Mouse (Mus musculus) gastrocnemius, adult 18-20 months (tissue): Measurements from ENCODE around the gene Pbp2. TPM values are rescaled to one million over a fixed set of nuclear protein-coding genes. Genes with fewer than 3 reads are reported as not detected.
A peak's percentile ranks its signal among the peaks of the same experiment; 100 is the strongest.

Experiments used
- DNase-seq: peaks from one replicate; pipeline ENCODE4 v3.0.0; 2021; ENCODE audit warnings: low spot score
- long read RNA-seq, 2 experiments: library from polyadenylated mRNA; stranded (forward); transcript quantifications; one replicate each; pipeline ENCODE4 v2.0.0; 2021
- total RNA-seq, 2 experiments: library from RNA; stranded (reverse); gene quantifications; 2 replicates each; pipeline ENCODE4 v1.2.3; 2021

Pbp2 gene
- total RNA-seq = not detected
- long read RNA-seq, experiment 1 = 0 reads
- long read RNA-seq, experiment 2 = 0 reads

- DNase-seq = no peak
These were observed at the start of gene Pbp2 for GRCm38 (mm10) chr6:135310305-135310704. TSS of gene Pbp2 (minus strand) at chr6:135310405.

GRCm38 (mm10) chr6:135354953-135355352 lies 44.7 kb upstream of the Pbp2 start:
- DNase-seq = no peak

GRCm38 (mm10) chr6:135352537-135352936 lies 42.3 kb upstream of the Pbp2 start:
- DNase-seq = no peak

GRCm38 (mm10) chr6:135351638-135352302 lies 41.6 kb upstream of the Pbp2 start:
- peak; percentile 35 for DNase-seq

GRCm38 (mm10) chr6:135341076-135341378 lies 30.8 kb upstream of the Pbp2 start:
- DNase-seq = no peak

- peak; percentile 64 for DNase-seq
These were observed 30.3 kb upstream of the Pbp2 start for GRCm38 (mm10) chr6:135340355-135341075.

- peak; percentile 42 for DNase-seq
These were observed 26.2 kb upstream of the Pbp2 start for GRCm38 (mm10) chr6:135336376-135336775.

- peak; percentile 62 for DNase-seq
These were observed 23.9 kb upstream of the Pbp2 start for GRCm38 (mm10) chr6:135333994-135334651.

GRCm38 (mm10) chr6:135332737-135333281 lies 22.6 kb upstream of the Pbp2 start:
- DNase-seq = peak; percentile 27

GRCm38 (mm10) chr6:135331916-135332315 lies 21.7 kb upstream of the Pbp2 start:
- DNase-seq = no peak

GRCm38 (mm10) chr6:135326847-135327246 lies 16.6 kb upstream of the Pbp2 start:
- DNase-seq = no peak

- DNase-seq = no peak
These were observed 14.6 kb upstream of the Pbp2 start for GRCm38 (mm10) chr6:135324686-135325300.

- no peak for DNase-seq
These were observed 13.9 kb upstream of the Pbp2 start for GRCm38 (mm10) chr6:135324111-135324510.

GRCm38 (mm10) chr6:135323311-135323982 lies 13.2 kb upstream of the Pbp2 start:
- peak; percentile 50 for DNase-seq

- no peak for DNase-seq
These were observed 12.5 kb upstream of the Pbp2 start for GRCm38 (mm10) chr6:135322749-135323148.

- DNase-seq = no peak
These were observed 9.3 kb upstream of the Pbp2 start for GRCm38 (mm10) chr6:135319431-135319933.

- no peak for DNase-seq
These were observed 5.9 kb upstream of the Pbp2 start for GRCm38 (mm10) chr6:135316141-135316540.

GRCm38 (mm10) chr6:135313981-135314380 lies 3.8 kb upstream of the Pbp2 start:
- peak; percentile 67 for DNase-seq

- no peak for DNase-seq
These were observed 1.8 kb upstream of the Pbp2 start for GRCm38 (mm10) chr6:135312038-135312437.

- DNase-seq = no peak
These were observed 5.5 kb downstream of the Pbp2 start for GRCm38 (mm10) chr6:135304576-135305260.
